Mouse (Mus musculus) heart, embryonic 14.5 days (tissue): ENCODE data around the gene Dab1. TPM values are rescaled to one million over a fixed set of nuclear protein-coding genes. Genes with fewer than 3 reads are reported as not detected.
A peak's percentile ranks its signal among the peaks of the same experiment; 100 is the strongest.

ENCODE experiments used
- ATAC-seq: fragments of 200-750 bp; cut with Nextera tagmentation; 2 replicates; pipeline ENCODE4 v1.8.0; 2017; ENCODE audit warnings: low read depth, moderate TSS enrichment; ENCODE audit not compliant: insufficient number of reproducible peaks, insufficient read depth, low FRiP score
- H3K27ac ChIP-seq, 2 experiments: fragments of 200-500 bp in 1 of 2; fragments of 300-500 bp in 1 of 2; sonication (generic) in 1 of 2; replicated peaks in 1 of 2; 2 replicates each; pipeline ENCODE4 v1.5.1; 2012 to 2014; ENCODE audit warnings: low read depth in 2 of 2, low read length in 2 of 2, control low read depth in 1 of 2, mild to moderate bottlenecking in 1 of 2, mixed read lengths in 1 of 2; ENCODE audit not compliant: control insufficient read depth in 1 of 2, insufficient read depth in 1 of 2
- H3K27me3 ChIP-seq: fragments of 300-500 bp; sonication (generic); 2 replicates; pipeline ENCODE4 v1.6.1; 2014; ENCODE audit warnings: mild to moderate bottlenecking, low read length, control low read depth; ENCODE audit not compliant: control insufficient read depth, insufficient read depth
- H3K36me3 ChIP-seq: fragments of 300-500 bp; sonication (generic); 2 replicates; pipeline ENCODE4 v1.6.1; 2014; ENCODE audit warnings: mild to moderate bottlenecking, control low read depth, low read length, mixed read lengths; ENCODE audit not compliant: control insufficient read depth, insufficient read depth
- H3K4me1 ChIP-seq, 2 experiments: fragments of 200-500 bp in 1 of 2; fragments of 300-500 bp in 1 of 2; sonication (generic) in 1 of 2; 2 replicates each; pipeline ENCODE4 v1.6.1; 2012 to 2014; ENCODE audit warnings: low read length in 2 of 2, control low read depth in 1 of 2, mixed read lengths in 1 of 2; ENCODE audit not compliant: control insufficient read depth in 2 of 2, insufficient read depth in 2 of 2
- H3K4me2 ChIP-seq: fragments of 300-500 bp; sonication (generic); 2 replicates; pipeline ENCODE4 v1.6.1; 2014; ENCODE audit warnings: mild to moderate bottlenecking, low read length
- H3K4me3 ChIP-seq, 2 experiments: fragments of 200-500 bp in 1 of 2; fragments of 300-500 bp in 1 of 2; sonication (generic) in 1 of 2; 2 replicates each; pipeline ENCODE4 v1.5.1; 2012 to 2014; ENCODE audit warnings: low read length in 2 of 2, mild to moderate bottlenecking in 2 of 2, control low read depth in 1 of 2, low read depth in 1 of 2, moderate library complexity in 1 of 2; ENCODE audit not compliant: control insufficient read depth in 1 of 2, insufficient read depth in 1 of 2
- H3K9ac ChIP-seq: fragments of 300-500 bp; sonication (generic); 2 replicates; pipeline ENCODE4 v1.6.1; 2014; ENCODE audit warnings: mild to moderate bottlenecking, low read length
- H3K9me3 ChIP-seq: fragments of 300-500 bp; sonication (generic); 2 replicates; pipeline ENCODE4 v1.6.1; 2016; ENCODE audit warnings: low read length, control low read depth; ENCODE audit not compliant: control insufficient read depth
- WGBS: fragments of 180-500 bp; shearing (Covaris S2); extraction: QIAGEN DNeasy Blood & Tissue Kit; methylation state at CpG from one replicate; pipeline ENCODE4 v1.1.7; 2014; 5-methylcytosine and 5-hydroxymethylcytosine counted together
- polyA plus RNA-seq: library from polyadenylated mRNA; unstranded; fragments of >200 nt; fragmentation: Nextera tagmentation; extraction: Ambion mirVana; gene quantifications from 2 replicates; pipeline ENCODE4 v1.2.1, GENCODE M21; 2014

Dab1 gene
- polyA plus RNA-seq, 1 experiment from 2014 or later: 0.99 TPM

DNA sequence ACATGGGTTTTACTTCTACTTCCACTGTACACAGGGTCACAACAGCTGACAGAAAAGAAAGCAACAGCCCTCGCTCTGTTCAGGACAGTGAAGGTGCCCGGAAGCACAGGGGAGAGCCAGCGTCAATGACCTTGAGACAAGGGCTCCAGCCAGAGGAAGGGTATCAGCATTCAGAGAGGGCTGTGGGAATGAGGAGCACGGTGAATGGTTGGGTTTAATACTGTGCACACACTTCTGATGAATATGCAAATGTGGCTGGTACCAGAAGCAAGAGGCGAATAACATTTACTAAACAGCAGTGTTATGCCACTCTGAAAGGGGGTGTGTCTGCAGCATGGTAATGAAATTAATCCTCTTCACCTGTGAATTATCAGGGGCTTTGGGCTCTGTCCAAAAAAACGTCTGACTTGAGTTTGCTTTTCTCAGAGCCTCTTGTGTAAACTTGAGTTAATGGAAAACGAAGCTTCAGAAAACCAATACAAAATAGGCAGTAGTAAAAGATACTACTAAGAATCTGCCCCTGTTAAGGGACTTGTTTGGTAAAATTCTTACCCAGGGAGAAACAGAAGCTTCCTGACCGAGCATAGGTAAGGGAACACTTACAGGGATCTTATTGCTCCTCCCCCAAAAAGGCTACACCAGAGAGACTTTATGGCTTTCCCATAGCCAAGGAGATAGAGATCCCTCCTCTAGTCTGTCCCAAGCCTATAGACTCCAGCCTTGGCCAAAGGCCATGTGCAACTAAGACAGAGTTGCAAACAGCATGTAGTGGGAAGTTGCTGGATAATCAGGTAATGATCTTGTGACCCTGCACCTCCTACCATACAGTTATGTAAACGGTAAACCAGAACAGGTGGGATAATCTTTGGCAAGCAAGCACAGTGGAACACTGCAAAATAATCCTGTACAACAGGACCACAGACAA lies 592.6 kb downstream of the Dab1 start:
- no peak overlapping the region for H3K9ac ChIP-seq
- no peak overlapping the region for H3K4me2 ChIP-seq
- H3K4me3 ChIP-seq: no peak overlapping the region
- H3K27ac ChIP-seq: peak overlapping the region; percentile 14 to 47; a peak in 1 of 4 replicates
- no peaks in the 10 kb centered on the region for H3K36me3 ChIP-seq
- H3K27me3 ChIP-seq: no peaks in the 10 kb centered on the region
- H3K9me3 ChIP-seq: peaks cover 4% of the 10 kb centered on the region; the same call in 1 of the 2 replicates
- H3K4me1 ChIP-seq: peaks cover 0 to 9% of the 10 kb centered on the region in 2 experiments; a peak in 1 of 4 replicates
- ATAC-seq: 0 out of 2 replicates have a peak, but pooled peaks have one; percentile 50
- 47% methylated on average over 9 of the region's 9 CpGs for WGBS

DNA sequence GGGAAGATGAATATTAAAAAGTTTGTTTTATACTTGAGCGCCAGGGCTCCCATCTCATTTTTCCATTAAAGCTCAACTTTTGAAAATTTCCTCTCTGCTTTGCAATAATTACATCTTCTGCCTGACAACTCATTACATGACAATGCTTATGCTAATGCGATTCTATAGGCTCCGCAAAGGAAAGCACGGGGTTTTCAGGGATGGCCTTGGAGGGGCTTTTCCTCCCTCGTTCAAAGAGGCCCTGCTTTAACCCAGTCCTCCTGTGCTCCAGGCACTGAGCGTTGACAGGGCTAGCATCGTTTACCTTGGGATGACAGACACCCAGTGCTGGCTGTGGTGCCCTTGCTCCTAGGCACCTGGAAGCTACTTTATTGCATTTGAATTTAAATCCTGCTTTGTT lies 595.6 kb downstream of the Dab1 start:
- H3K9ac ChIP-seq: no peak overlapping the region
- peaks cover 9 to 24% of the 10 kb centered on the region in 2 experiments for H3K4me1 ChIP-seq
- no peak overlapping the region for H3K4me2 ChIP-seq
- H3K36me3 ChIP-seq: no peaks in the 10 kb centered on the region
- WGBS: 54% methylated on average over 7 of the region's 7 CpGs
- no peak overlapping the region for H3K27ac ChIP-seq
- H3K9me3 ChIP-seq: peaks cover under 1% of the 10 kb centered on the region; the same call in 1 of the 2 replicates
- no peak overlapping the region for H3K4me3 ChIP-seq
- peaks cover 8% of the 10 kb centered on the region; the same call in 1 of the 2 replicates for H3K27me3 ChIP-seq
- ATAC-seq: no peak

DNA sequence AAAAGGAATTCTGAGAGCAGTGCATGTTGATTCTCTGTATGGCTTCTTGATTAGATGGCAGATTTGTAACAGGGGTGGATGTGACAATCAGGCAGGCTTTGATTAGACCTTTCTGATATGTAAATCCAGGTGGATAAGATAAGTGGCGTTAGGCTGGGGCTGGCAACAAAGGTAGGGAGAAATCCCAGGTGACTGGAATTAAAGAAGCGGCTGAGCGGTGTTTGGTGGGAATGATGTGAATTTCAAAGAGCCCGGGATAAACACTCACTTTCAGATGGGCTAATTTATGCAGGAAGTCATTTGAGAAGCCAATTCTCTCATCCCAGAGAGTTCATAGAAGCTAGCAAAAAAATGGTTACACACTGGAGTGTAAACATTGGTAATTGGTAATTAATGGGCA lies 598.2 kb downstream of the Dab1 start:
- H3K4me2 ChIP-seq: no peak overlapping the region
- no peak overlapping the region for H3K9ac ChIP-seq
- no peak overlapping the region for H3K4me3 ChIP-seq
- ATAC-seq: no peak
- peaks cover 8% of the 10 kb centered on the region; the same call in 1 of the 2 replicates for H3K27me3 ChIP-seq
- 39% methylated on average over 4 of the region's 4 CpGs for WGBS
- no peaks in the 10 kb centered on the region for H3K9me3 ChIP-seq
- H3K27ac ChIP-seq: no peak overlapping the region
- peaks cover 13 to 22% of the 10 kb centered on the region in 2 experiments for H3K4me1 ChIP-seq
- H3K36me3 ChIP-seq: no peaks in the 10 kb centered on the region

GRCm38 (mm10) chr4:104218765-104219164 lies 599.6 kb downstream of the Dab1 start:
- peaks cover 13 to 22% of the 10 kb centered on the region in 2 experiments for H3K4me1 ChIP-seq
- peaks cover 8% of the 10 kb centered on the region for H3K27me3 ChIP-seq
- 37% methylated on average over 6 of the region's 6 CpGs for WGBS
- H3K4me2 ChIP-seq: no peak overlapping the region
- no peak overlapping the region for H3K4me3 ChIP-seq
- no peak; the same call in 1 of the 2 replicates for ATAC-seq
- no peaks in the 10 kb centered on the region for H3K36me3 ChIP-seq
- H3K27ac ChIP-seq: no peak overlapping the region
- H3K9me3 ChIP-seq: no peaks in the 10 kb centered on the region
- no peak overlapping the region for H3K9ac ChIP-seq

GRCm38 (mm10) chr4:104220099-104220498 lies 600.9 kb downstream of the Dab1 start:
- Histone ChIP-seq H3K4me2 (no peak overlapping the region), H3K27ac (no peak overlapping the region), H3K9ac (no peak overlapping the region), H3K9me3 (no peaks in the 10 kb centered on the region), H3K27me3 (peaks cover 8% of the 10 kb centered on the region), H3K4me1 (peaks cover 13 to 22% of the 10 kb centered on the region in 2 experiments), H3K36me3 (no peaks in the 10 kb centered on the region), H3K4me3 (no peak overlapping the region)
- 4% methylated on average over 3 of the region's 3 CpGs for WGBS
- no peak for ATAC-seq

DNA sequence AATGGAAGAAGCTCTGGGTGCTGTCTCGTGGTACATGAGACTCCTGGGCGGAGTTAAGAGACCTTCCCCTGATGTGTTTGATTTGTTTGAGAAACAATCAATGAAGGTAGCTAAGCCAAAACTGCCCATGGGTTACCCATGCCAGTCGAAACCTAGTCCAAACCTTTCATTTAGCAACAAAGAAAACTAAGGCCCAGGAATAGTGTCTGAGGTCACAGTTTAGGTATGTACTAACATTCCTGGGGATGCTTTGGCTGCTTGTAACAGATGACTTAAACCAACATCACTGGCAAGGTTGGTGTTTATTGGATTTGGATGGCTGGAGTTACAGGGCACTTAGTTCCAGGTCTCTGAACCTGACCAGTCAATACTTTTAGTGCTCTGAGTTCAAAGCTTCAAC lies 610.1 kb downstream of the Dab1 start:
- no peak overlapping the region for H3K9ac ChIP-seq
- H3K27ac ChIP-seq: no peak overlapping the region
- no peaks in the 10 kb centered on the region for H3K27me3 ChIP-seq
- H3K9me3 ChIP-seq: no peaks in the 10 kb centered on the region
- WGBS: 62% methylated on average over 3 of the region's 3 CpGs
- no peak overlapping the region for H3K4me2 ChIP-seq
- no peak overlapping the region for H3K4me3 ChIP-seq
- no peaks in the 10 kb centered on the region for H3K36me3 ChIP-seq
- no peak for ATAC-seq
- no peaks in the 10 kb centered on the region; a peak in 1 of 4 replicates for H3K4me1 ChIP-seq

DNA sequence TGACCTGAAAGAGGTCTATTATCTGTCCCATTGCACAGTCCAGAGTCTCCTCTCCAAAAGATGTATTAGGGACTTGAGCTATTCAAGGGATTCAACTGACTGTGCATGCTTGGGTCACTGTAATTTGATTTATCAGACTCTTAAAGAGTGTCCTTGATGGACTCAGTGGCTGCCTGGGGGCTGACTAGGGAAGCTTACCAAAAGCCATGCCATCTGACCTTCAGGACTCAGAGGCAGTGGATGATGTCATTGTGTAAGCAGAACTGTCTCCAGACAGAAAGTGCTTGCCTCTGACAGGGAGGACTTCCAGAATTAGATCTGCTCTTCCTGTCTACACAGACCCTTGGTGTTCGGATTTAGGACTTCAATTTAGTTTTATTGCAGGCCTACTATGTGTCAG lies 627.3 kb downstream of the Dab1 start:
- Histone ChIP-seq H3K9me3 (no peaks in the 10 kb centered on the region), H3K36me3 (no peaks in the 10 kb centered on the region), H3K4me2 (no peak overlapping the region), H3K27me3 (no peaks in the 10 kb centered on the region), H3K9ac (no peak overlapping the region), H3K4me1 (no peaks in the 10 kb centered on the region), H3K4me3 (no peak overlapping the region), H3K27ac (no peak overlapping the region)
- no peak for ATAC-seq
- WGBS: 4% methylated on average over 1 of the region's 1 CpGs
